Mouse (Mus musculus): ENCODE measurements at regions not wholly inside any gene's neighbourhood (a gene's known extent, or its start where the extent isn't known, plus 50 kb on each side); places are given as distances from the start of the nearest gene placed in this dataset.

GRCm38 (mm10) chr8:44704595-44705265, 230.5 kb upstream of the Fat1 start:
- no peaks in the 10 kb centered on the region for H3K36me3 ChIP-seq
- H3K4me2 ChIP-seq: no peak overlapping the region
- WGBS: 73% methylated on average over 9 of the region's 9 CpGs
- no peak overlapping the region for H3K4me3 ChIP-seq
- ATAC-seq (ENCODE audit: extremely low read depth, insufficient number of reproducible peaks, low FRiP score, low TSS enrichment): no peak
- H3K4me1 ChIP-seq: peaks cover 14% of the 10 kb centered on the region
- no peak overlapping the region for H3K9ac ChIP-seq
- H3K9me3 ChIP-seq: no peaks in the 10 kb centered on the region
- no peak overlapping the region for H3K27ac ChIP-seq (replicated peaks)
- H3K27me3 ChIP-seq (replicated peaks): no peaks in the 10 kb centered on the region

- Histone ChIP-seq H3K9ac (no peak overlapping the region), H3K4me1 (peaks cover 14% of the 10 kb centered on the region), H3K36me3 (no peaks in the 10 kb centered on the region), H3K27me3 (replicated peaks) (no peaks in the 10 kb centered on the region), H3K4me3 (no peak overlapping the region), H3K9me3 (no peaks in the 10 kb centered on the region), H3K27ac (replicated peaks) (no peak overlapping the region), H3K4me2 (no peak overlapping the region)
- 65% methylated on average over 7 of the region's 7 CpGs for WGBS
- no peak for ATAC-seq (ENCODE audit: extremely low read depth, insufficient number of reproducible peaks, low FRiP score, low TSS enrichment)
These were observed 226.5 kb upstream of the Fat1 start for GRCm38 (mm10) chr8:44708659-44709170.

GRCm38 (mm10) chr8:44709171-44709940, 225.9 kb upstream of the Fat1 start:
- WGBS: 65% methylated on average over 6 of the region's 6 CpGs
- Histone ChIP-seq H3K36me3 (no peaks in the 10 kb centered on the region), H3K27me3 (replicated peaks) (no peaks in the 10 kb centered on the region), H3K4me2 (no peak overlapping the region), H3K9ac (no peak overlapping the region), H3K4me3 (no peak overlapping the region), H3K9me3 (no peaks in the 10 kb centered on the region), H3K27ac (replicated peaks) (no peak overlapping the region), H3K4me1 (peaks cover 14% of the 10 kb centered on the region)
- no peak for ATAC-seq (ENCODE audit: extremely low read depth, insufficient number of reproducible peaks, low FRiP score, low TSS enrichment)

- WGBS: 77% methylated on average over 10 of the region's 10 CpGs
- Histone ChIP-seq H3K9ac (no peak overlapping the region), H3K27ac (replicated peaks) (no peak overlapping the region), H3K36me3 (no peaks in the 10 kb centered on the region), H3K4me3 (no peak overlapping the region), H3K27me3 (replicated peaks) (no peaks in the 10 kb centered on the region), H3K9me3 (no peaks in the 10 kb centered on the region), H3K4me2 (no peak overlapping the region), H3K4me1 (no peaks in the 10 kb centered on the region)
- no peak for ATAC-seq (ENCODE audit: extremely low read depth, insufficient number of reproducible peaks, low FRiP score, low TSS enrichment)
These were observed 200.7 kb upstream of the Fat1 start for GRCm38 (mm10) chr8:44734577-44734976.

- no peak overlapping the region for H3K4me2 ChIP-seq
- WGBS: 69% methylated on average over 5 of the region's 5 CpGs
These were observed 199.4 kb upstream of the Fat1 start for GRCm38 (mm10) chr8:44735801-44736200.

GRCm38 (mm10) chr8:44743353-44743752, 191.9 kb upstream of the Fat1 start:
- H3K27me3 ChIP-seq (replicated peaks): no peaks in the 10 kb centered on the region
- no peak overlapping the region for H3K4me3 ChIP-seq
- H3K4me2 ChIP-seq: no peak overlapping the region
- H3K9ac ChIP-seq: no peak overlapping the region
- no peaks in the 10 kb centered on the region for H3K4me1 ChIP-seq
- 85% methylated on average over 2 of the region's 2 CpGs for WGBS
- ATAC-seq (ENCODE audit: extremely low read depth, insufficient number of reproducible peaks, low FRiP score, low TSS enrichment): no peak
- H3K27ac ChIP-seq (replicated peaks): no peak overlapping the region
- H3K36me3 ChIP-seq: no peaks in the 10 kb centered on the region
- no peaks in the 10 kb centered on the region for H3K9me3 ChIP-seq

More at GRCm38 (mm10) chr8:44735801-44736200, 199.4 kb upstream of the Fat1 start:
- no peak for ATAC-seq (ENCODE audit: extremely low read depth, insufficient number of reproducible peaks, low FRiP score, low TSS enrichment)
- Histone ChIP-seq H3K4me1 (no peaks in the 10 kb centered on the region), H3K9me3 (no peaks in the 10 kb centered on the region), H3K27me3 (replicated peaks) (no peaks in the 10 kb centered on the region), H3K4me3 (no peak overlapping the region), H3K9ac (no peak overlapping the region), H3K27ac (replicated peaks) (no peak overlapping the region), H3K36me3 (no peaks in the 10 kb centered on the region)

- no peaks in the 10 kb centered on the region for H3K4me1 ChIP-seq
- no peaks in the 10 kb centered on the region for H3K36me3 ChIP-seq
- H3K4me3 ChIP-seq: no peak overlapping the region
- H3K27me3 ChIP-seq (replicated peaks): no peaks in the 10 kb centered on the region
- no peak for ATAC-seq (ENCODE audit: extremely low read depth, insufficient number of reproducible peaks, low FRiP score, low TSS enrichment)
- no peak overlapping the region for H3K27ac ChIP-seq (replicated peaks)
- no peaks in the 10 kb centered on the region for H3K9me3 ChIP-seq
- WGBS: 79% methylated on average over 12 of the region's 12 CpGs
- no peak overlapping the region for H3K4me2 ChIP-seq
- H3K9ac ChIP-seq: no peak overlapping the region
These were observed 190.1 kb upstream of the Fat1 start for GRCm38 (mm10) chr8:44744991-44745658.

- 52% methylated on average over 6 of the region's 6 CpGs for WGBS
- ATAC-seq (ENCODE audit: extremely low read depth, insufficient number of reproducible peaks, low FRiP score, low TSS enrichment): no peak
- no peaks in the 10 kb centered on the region for H3K36me3 ChIP-seq
- H3K27me3 ChIP-seq (replicated peaks): no peaks in the 10 kb centered on the region
- no peak overlapping the region for H3K4me3 ChIP-seq
- H3K4me2 ChIP-seq: no peak overlapping the region
- no peak overlapping the region for H3K9ac ChIP-seq
- H3K4me1 ChIP-seq: no peaks in the 10 kb centered on the region
- H3K27ac ChIP-seq (replicated peaks): no peak overlapping the region
- no peaks in the 10 kb centered on the region for H3K9me3 ChIP-seq
These were observed 176.5 kb upstream of the Fat1 start for GRCm38 (mm10) chr8:44758727-44759126.

- no peaks in the 10 kb centered on the region for H3K4me1 ChIP-seq
- no peaks in the 10 kb centered on the region for H3K9me3 ChIP-seq
- no peak for ATAC-seq (ENCODE audit: extremely low read depth, insufficient number of reproducible peaks, low FRiP score, low TSS enrichment)
- H3K27ac ChIP-seq (replicated peaks): no peak overlapping the region
- no peak overlapping the region for H3K9ac ChIP-seq
- H3K27me3 ChIP-seq (replicated peaks): no peaks in the 10 kb centered on the region
- no peak overlapping the region for H3K4me3 ChIP-seq
- 80% methylated on average over 10 of the region's 10 CpGs for WGBS
- no peaks in the 10 kb centered on the region for H3K36me3 ChIP-seq
- no peak overlapping the region for H3K4me2 ChIP-seq
These were observed 172.5 kb upstream of the Fat1 start for GRCm38 (mm10) chr8:44762731-44763130.

GRCm38 (mm10) chr8:44765194-44765593, 170.1 kb upstream of the Fat1 start:
- no peak for ATAC-seq (ENCODE audit: extremely low read depth, insufficient number of reproducible peaks, low FRiP score, low TSS enrichment)
- H3K9me3 ChIP-seq: no peaks in the 10 kb centered on the region
- 72% methylated on average over 4 of the region's 4 CpGs for WGBS
- no peaks in the 10 kb centered on the region for H3K36me3 ChIP-seq
- H3K27me3 ChIP-seq (replicated peaks): no peaks in the 10 kb centered on the region
- no peak overlapping the region for H3K4me2 ChIP-seq
- no peak overlapping the region for H3K9ac ChIP-seq
- no peak overlapping the region for H3K27ac ChIP-seq (replicated peaks)
- no peak overlapping the region for H3K4me3 ChIP-seq
- H3K4me1 ChIP-seq: no peaks in the 10 kb centered on the region

- H3K27me3 ChIP-seq (replicated peaks): no peaks in the 10 kb centered on the region
- no peak overlapping the region for H3K27ac ChIP-seq (replicated peaks)
- no peak overlapping the region for H3K4me3 ChIP-seq
- H3K9me3 ChIP-seq: no peaks in the 10 kb centered on the region
- ATAC-seq (ENCODE audit: extremely low read depth, insufficient number of reproducible peaks, low FRiP score, low TSS enrichment): no peak
- H3K36me3 ChIP-seq: no peaks in the 10 kb centered on the region
- H3K4me1 ChIP-seq: no peaks in the 10 kb centered on the region
- WGBS: 63% methylated on average over 5 of the region's 5 CpGs
- no peak overlapping the region for H3K9ac ChIP-seq
- no peak overlapping the region for H3K4me2 ChIP-seq
These were observed 169.6 kb upstream of the Fat1 start for GRCm38 (mm10) chr8:44765677-44766076.
